Mouse (Mus musculus) neural tube, embryonic 11.5 days (tissue): Measurements from ENCODE around the gene Zcchc2. TPM values are rescaled to one million over a fixed set of nuclear protein-coding genes. Genes with fewer than 3 reads are reported as not detected.

Experiments used
- ATAC-seq: fragments of 200-750 bp; cut with Nextera tagmentation; 2 replicates; pipeline ENCODE4 v1.8.0; 2017; ENCODE audit warnings: moderate number of reproducible peaks, mild to moderate bottlenecking, moderate TSS enrichment, moderate library complexity; ENCODE audit not compliant: insufficient read depth, low FRiP score, low TSS enrichment
- DNase-seq: peaks from one replicate; pipeline ENCODE4 v3.0.0-alpha.2; 2015; ENCODE audit warnings: low spot score
- H3K27ac ChIP-seq: fragments of 300-500 bp; sonication (generic); 2 replicates; pipeline ENCODE4 v1.5.1; 2014; ENCODE audit warnings: low read depth, mild to moderate bottlenecking, low read length
- H3K27me3 ChIP-seq: fragments of 300-500 bp; sonication (generic); 2 replicates; pipeline ENCODE4 v1.6.1; 2014; ENCODE audit warnings: mild to moderate bottlenecking, low read length, mixed read lengths; ENCODE audit not compliant: control insufficient read depth, insufficient read depth
- H3K36me3 ChIP-seq: fragments of 300-500 bp; sonication (generic); 2 replicates; pipeline ENCODE4 v1.6.1; 2014; ENCODE audit warnings: mild to moderate bottlenecking, low read length, moderate library complexity, mixed read lengths; ENCODE audit not compliant: control insufficient read depth, insufficient read depth
- H3K4me1 ChIP-seq: fragments of 300-500 bp; sonication (generic); 2 replicates; pipeline ENCODE4 v1.6.1; 2014; ENCODE audit warnings: low read length, mixed read lengths; ENCODE audit not compliant: control insufficient read depth, insufficient read depth
- H3K4me2 ChIP-seq: fragments of 300-500 bp; sonication (generic); 2 replicates; pipeline ENCODE4 v1.6.1; 2014; ENCODE audit warnings: low read depth, mild to moderate bottlenecking, moderate library complexity
- H3K4me3 ChIP-seq: fragments of 300-500 bp; sonication (generic); 2 replicates; pipeline ENCODE4 v1.5.1; 2014; ENCODE audit warnings: low read depth, low read length
- H3K9ac ChIP-seq: fragments of 300-500 bp; sonication (generic); 2 replicates; pipeline ENCODE4 v1.6.1; 2014; ENCODE audit warnings: mild to moderate bottlenecking, low read length
- H3K9me3 ChIP-seq: fragments of 300-500 bp; sonication (generic); 2 replicates; pipeline ENCODE4 v1.6.1; 2016; ENCODE audit warnings: low read length; ENCODE audit not compliant: control insufficient read depth
- WGBS: fragments of 180-500 bp; shearing (Covaris S2); extraction: QIAGEN DNeasy Blood & Tissue Kit; methylation state at CpG from one replicate; pipeline ENCODE4 v1.1.7; 2014; 5-methylcytosine and 5-hydroxymethylcytosine counted together
- polyA plus RNA-seq: library from polyadenylated mRNA; unstranded; fragments of >200 nt; fragmentation: Nextera tagmentation; extraction: Ambion mirVana; gene quantifications from 2 replicates; pipeline ENCODE4 v1.2.1, GENCODE M21; 2014

The Zcchc2 gene
- polyA plus RNA-seq, 1 experiment from 2014 or later, result 2.6 TPM

- H3K27ac ChIP-seq, result no peak overlapping the region
- H3K4me2 ChIP-seq, result no peak overlapping the region
- no peaks in the 10 kb centered on the region for H3K9me3 ChIP-seq
- no peaks in the 10 kb centered on the region for H3K27me3 ChIP-seq
- H3K4me3 ChIP-seq, result no peak overlapping the region
- ATAC-seq (no peak), DNase-seq (no peak)
- 75% methylated on average over 7 of the region's 7 CpGs for WGBS
- no peaks in the 10 kb centered on the region for H3K4me1 ChIP-seq
- H3K9ac ChIP-seq, result no peak overlapping the region
- H3K36me3 ChIP-seq, result no peaks in the 10 kb centered on the region
Observed at GRCm38 (mm10) chr1:105962084-105962818, 28.0 kb upstream of the Zcchc2 start.

DNA sequence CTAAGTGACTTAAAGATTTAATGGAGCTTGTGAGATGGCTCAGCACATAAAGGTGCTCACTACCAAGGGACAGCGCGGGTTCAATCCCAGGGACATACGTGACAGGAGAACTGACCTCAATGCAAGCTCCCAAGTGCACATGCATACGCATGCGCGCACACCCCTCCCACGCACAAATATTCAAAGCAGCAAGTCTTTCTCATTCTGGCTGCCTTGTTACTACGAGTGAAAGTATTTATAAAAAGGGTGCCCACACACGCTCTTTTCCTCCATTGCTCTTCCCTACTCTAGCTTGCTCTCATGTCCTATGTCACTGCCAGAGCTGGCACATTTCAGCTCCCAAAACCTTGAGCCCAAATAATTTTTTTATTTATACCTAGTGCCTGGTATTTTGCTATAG is 27.4 kb upstream of the Zcchc2 start:
- ATAC-seq, result no peak
- WGBS, result 94% methylated on average over 9 of the region's 9 CpGs

DNA sequence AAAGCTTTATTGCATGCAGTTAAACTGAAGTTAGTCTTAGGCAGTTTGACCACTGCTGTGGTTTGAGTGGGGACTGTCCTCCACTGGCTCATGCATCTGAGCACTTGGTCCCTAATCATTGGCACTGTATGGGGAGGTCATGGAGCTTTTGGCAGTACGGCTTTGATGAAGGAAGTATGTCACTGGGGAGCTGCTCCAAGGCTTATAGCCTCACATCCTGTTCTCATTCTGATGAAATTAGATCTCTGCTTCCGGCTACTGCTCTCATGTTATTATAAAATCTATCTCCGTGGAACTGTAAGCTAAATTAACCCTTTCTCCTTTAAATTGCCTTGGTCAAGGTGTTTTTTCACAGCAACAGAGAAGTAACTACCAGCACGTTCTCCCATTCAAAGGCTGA is 25.7 kb upstream of the Zcchc2 start:
- Histone ChIP-seq H3K4me3 (no peak overlapping the region), H3K9ac (no peak overlapping the region), H3K9me3 (no peaks in the 10 kb centered on the region), H3K4me1 (no peaks in the 10 kb centered on the region), H3K27ac (no peak overlapping the region), H3K36me3 (no peaks in the 10 kb centered on the region), H3K27me3 (no peaks in the 10 kb centered on the region), H3K4me2 (no peak overlapping the region)
- WGBS, result 73% methylated on average over 4 of the region's 4 CpGs
- ATAC-seq (no peak), DNase-seq (no peak)

More for the DNA sequence above, 27.4 kb upstream of the Zcchc2 start:
- H3K9me3 ChIP-seq, result no peaks in the 10 kb centered on the region
- no peak for DNase-seq
- no peak overlapping the region for H3K9ac ChIP-seq
- H3K4me3 ChIP-seq, result no peak overlapping the region
- H3K27ac ChIP-seq, result no peak overlapping the region
- no peaks in the 10 kb centered on the region for H3K4me1 ChIP-seq
- H3K4me2 ChIP-seq, result no peak overlapping the region
- no peaks in the 10 kb centered on the region for H3K36me3 ChIP-seq
- no peaks in the 10 kb centered on the region for H3K27me3 ChIP-seq

GRCm38 (mm10) chr1:105965189-105965588 is 25.0 kb upstream of the Zcchc2 start:
- ATAC-seq (no peak), DNase-seq (no peak)
- H3K4me3 ChIP-seq, result no peak overlapping the region
- H3K27me3 ChIP-seq, result no peaks in the 10 kb centered on the region
- H3K27ac ChIP-seq, result no peak overlapping the region
- no peaks in the 10 kb centered on the region for H3K4me1 ChIP-seq
- no peaks in the 10 kb centered on the region for H3K9me3 ChIP-seq
- no peak overlapping the region for H3K9ac ChIP-seq
- no peaks in the 10 kb centered on the region for H3K36me3 ChIP-seq
- H3K4me2 ChIP-seq, result no peak overlapping the region
- 86% methylated on average over 5 of the region's 5 CpGs for WGBS

DNA sequence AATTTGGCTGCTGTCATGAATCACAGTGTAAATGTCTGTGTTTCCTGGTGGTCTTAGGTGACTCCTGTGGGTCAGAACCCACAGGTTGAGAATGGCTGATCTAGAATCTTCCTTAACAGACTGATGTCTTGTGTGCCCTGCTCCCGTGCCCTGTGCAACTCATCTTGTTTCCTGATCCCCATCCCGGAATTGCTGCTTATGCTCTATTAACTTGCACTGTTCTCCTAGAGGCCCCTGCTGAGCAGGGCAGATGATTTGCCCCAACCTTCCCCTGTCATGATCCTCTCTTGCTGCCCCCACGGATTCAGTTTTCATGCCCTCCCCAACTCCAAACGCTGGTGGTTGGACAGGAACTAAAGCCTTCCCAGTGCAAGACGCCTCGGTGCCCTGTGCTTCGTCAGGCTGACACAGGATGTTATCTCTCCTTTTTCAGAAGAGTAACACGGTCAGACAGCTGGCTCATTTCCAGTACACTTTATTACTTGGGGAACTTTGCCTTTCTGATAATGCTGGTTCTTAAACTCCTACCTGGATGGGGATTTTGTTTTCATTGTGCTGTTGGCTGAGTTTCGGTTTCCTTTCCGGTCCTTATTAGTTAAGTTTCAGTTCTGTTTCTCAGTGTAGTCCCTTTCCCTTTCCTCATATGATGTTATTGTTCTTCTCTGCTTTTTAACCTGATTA is 18.6 kb upstream of the Zcchc2 start:
- 77% methylated on average over 10 of the region's 10 CpGs for WGBS
- no peak overlapping the region for H3K4me3 ChIP-seq
- H3K4me2 ChIP-seq, result no peak overlapping the region
- no peak overlapping the region for H3K9ac ChIP-seq
- no peaks in the 10 kb centered on the region for H3K36me3 ChIP-seq
- no peaks in the 10 kb centered on the region for H3K27me3 ChIP-seq
- no peak overlapping the region for H3K27ac ChIP-seq
- H3K9me3 ChIP-seq, result no peaks in the 10 kb centered on the region
- ATAC-seq (no peak), DNase-seq (no peak)
- H3K4me1 ChIP-seq, result no peaks in the 10 kb centered on the region

- Histone ChIP-seq H3K27ac (no peak overlapping the region), H3K4me2 (no peak overlapping the region), H3K9ac (no peak overlapping the region), H3K9me3 (no peaks in the 10 kb centered on the region), H3K4me1 (no peaks in the 10 kb centered on the region), H3K27me3 (no peaks in the 10 kb centered on the region), H3K36me3 (no peaks in the 10 kb centered on the region), H3K4me3 (no peak overlapping the region)
- ATAC-seq (no peak), DNase-seq (no peak)
- WGBS, result 68% methylated on average over 2 of the region's 2 CpGs
Observed at GRCm38 (mm10) chr1:105974023-105974422, 16.2 kb upstream of the Zcchc2 start.

DNA sequence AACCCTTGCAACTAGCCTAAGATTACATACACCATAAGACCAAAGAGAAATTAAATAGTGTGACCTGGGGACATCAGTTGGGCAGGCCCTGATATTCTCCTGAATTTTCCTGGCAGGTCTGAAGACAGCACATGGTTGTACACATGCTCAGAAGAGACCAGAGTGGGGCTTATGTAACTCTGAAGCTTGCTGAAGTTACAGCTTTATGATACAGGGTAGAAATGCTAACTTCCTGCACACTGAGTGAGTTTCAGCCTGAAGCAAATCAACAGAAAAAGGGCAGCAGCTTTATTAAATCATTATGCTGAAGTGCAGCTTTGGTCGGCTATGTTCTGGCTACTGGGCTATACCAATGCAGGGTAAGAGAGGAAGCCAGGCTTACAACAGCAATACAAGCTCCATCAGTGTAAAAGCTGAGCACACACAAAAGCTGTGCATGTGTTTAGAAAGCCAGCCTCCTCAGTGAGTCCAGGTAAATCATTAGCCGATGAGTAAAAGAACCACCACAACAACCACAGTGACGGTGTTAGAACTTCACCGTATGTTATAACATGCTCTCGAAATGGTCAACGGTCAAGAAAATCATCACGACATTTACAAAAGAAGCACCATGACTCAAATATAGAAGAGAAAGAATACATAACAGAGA is 12.6 kb upstream of the Zcchc2 start:
- Histone ChIP-seq H3K9ac (no peak overlapping the region), H3K4me1 (no peaks in the 10 kb centered on the region), H3K9me3 (no peaks in the 10 kb centered on the region), H3K4me2 (no peak overlapping the region), H3K27ac (no peak overlapping the region), H3K36me3 (no peaks in the 10 kb centered on the region), H3K4me3 (no peak overlapping the region), H3K27me3 (no peaks in the 10 kb centered on the region)
- DNase-seq (no peak), ATAC-seq (no peak)
- WGBS, result 82% methylated on average over 7 of the region's 7 CpGs

DNA sequence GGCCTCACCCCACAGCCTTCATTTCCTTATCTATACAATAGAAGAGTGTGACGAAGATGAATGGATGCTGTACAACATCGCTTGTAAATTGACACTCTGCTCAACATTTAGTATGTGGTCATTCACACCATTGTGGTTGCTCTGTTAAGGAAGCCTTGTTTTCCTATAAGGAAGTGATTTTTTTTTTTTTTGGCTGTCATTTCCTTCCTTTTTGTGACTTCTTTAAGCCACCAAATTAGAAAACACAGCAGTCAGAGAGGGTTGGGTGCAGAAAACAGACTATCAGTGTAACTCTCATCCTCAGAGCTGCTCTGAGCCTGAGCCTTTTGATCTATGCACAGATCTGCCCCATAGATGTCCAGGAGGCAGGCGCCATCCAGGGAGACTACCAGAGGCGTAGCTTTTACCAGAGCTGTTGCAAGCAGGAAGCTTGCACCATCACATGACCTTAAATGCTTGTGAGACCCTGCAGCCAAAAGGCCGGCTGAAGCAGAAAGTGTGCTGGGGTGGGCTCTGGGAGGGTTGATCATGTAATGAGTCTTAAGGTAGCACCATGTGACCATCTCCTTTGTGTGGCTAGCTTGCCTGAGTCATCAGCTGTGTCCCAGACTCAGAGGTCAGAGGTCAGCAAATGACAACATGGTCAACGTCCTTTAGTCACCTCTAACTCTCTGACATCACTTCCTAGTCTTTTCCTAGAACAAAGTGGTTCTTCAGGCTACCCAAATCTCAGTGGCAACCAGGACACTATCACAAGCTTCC is 9.2 kb upstream of the Zcchc2 start:
- Histone ChIP-seq H3K9ac (no peak overlapping the region), H3K4me2 (no peak overlapping the region), H3K4me3 (no peak overlapping the region), H3K36me3 (no peaks in the 10 kb centered on the region), H3K9me3 (no peaks in the 10 kb centered on the region), H3K4me1 (no peaks in the 10 kb centered on the region), H3K27me3 (no peaks in the 10 kb centered on the region), H3K27ac (no peak overlapping the region)
- 55% methylated on average over 6 of the region's 6 CpGs for WGBS
- no peak for ATAC-seq
- DNase-seq, result no peak
